Comparison of ENCODE assay signal across 8 mouse cellular contexts in the genomic region with DNA sequence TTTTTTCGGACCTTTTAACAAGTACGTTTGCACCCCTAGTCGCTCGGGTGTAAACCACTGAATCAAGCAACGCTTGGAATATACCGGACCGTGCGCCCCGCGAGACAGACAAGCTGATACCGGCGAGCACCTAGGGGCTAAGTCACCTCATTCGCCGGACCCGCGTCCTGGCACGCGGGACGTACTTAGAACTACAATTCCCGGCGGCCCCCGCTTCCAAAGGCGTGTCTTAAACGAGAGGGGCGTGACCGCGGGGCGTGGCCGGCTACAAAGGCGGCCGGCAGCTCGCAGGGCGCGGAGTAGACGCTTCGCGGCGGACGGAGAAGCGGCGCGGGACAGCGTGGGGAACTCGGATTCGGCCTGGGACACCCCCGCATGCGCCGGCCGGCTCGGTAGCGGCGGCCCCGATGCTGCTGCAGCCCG. TPM values are rescaled to one million over a fixed set of nuclear protein-coding genes. Genes with fewer than 3 reads are reported as not detected.
DNase-seq lines count a peak whose midpoint lies in the region; ATAC-seq lines count a peak whose summit lies in the region.

No protein-coding gene starts in this region.

- H3K4me1 ChIP-seq in embryonic facial prominence, embryonic 11.5 days (ENCODE audit: control insufficient read depth, insufficient read depth, low read length): peaks cover 7% of the 10 kb centered on the region
- peaks cover 75% of the 10 kb centered on the region for H3K4me1 ChIP-seq in limb, embryonic 10.5 days
- H3K4me1 ChIP-seq in midbrain, embryonic 12.5 days: peaks cover 61% of the 10 kb centered on the region

- H3K27me3 ChIP-seq in embryonic facial prominence, embryonic 11.5 days (ENCODE audit: control insufficient read depth, insufficient read depth, low read length): peaks cover 8% of the 10 kb centered on the region
- H3K27me3 ChIP-seq in limb, embryonic 10.5 days (ENCODE audit: low read depth, poor library complexity, severe bottlenecking): peaks cover 22% of the 10 kb centered on the region
- H3K27me3 ChIP-seq in midbrain, embryonic 12.5 days: peaks cover 45% of the 10 kb centered on the region

- peak overlapping the region; percentile 79 for H3K9ac ChIP-seq in embryonic facial prominence, embryonic 11.5 days (replicated peaks; ENCODE audit: low read length)
- H3K9ac ChIP-seq in midbrain, embryonic 12.5 days (replicated peaks): peak overlapping the region; percentile 76

- peak; percentile 56; the same call in 1 of the 2 replicates for ATAC-seq in embryonic facial prominence, embryonic 11.5 days (replicated peaks; ENCODE audit: insufficient number of reproducible peaks, low FRiP score, low TSS enrichment, low read depth)
- ATAC-seq in midbrain, embryonic 12.5 days (ENCODE audit: low FRiP score, low read depth): peak; percentile 79

- peak overlapping the region; percentile 57 for H3K4me3 ChIP-seq in embryonic facial prominence, embryonic 11.5 days (ENCODE audit: low read depth, low read length)
- peak overlapping the region; percentile 83 for H3K4me3 ChIP-seq in limb, embryonic 10.5 days
- peak overlapping the region; percentile 84 for H3K4me3 ChIP-seq in midbrain, embryonic 12.5 days

- peak overlapping the region; percentile 88 for H3K4me2 ChIP-seq in embryonic facial prominence, embryonic 11.5 days (ENCODE audit: low read depth, low read length)
- H3K4me2 ChIP-seq in midbrain, embryonic 12.5 days (replicated peaks): peak overlapping the region; percentile 91

- no peaks in the 10 kb centered on the region for H3K9me3 ChIP-seq in embryonic facial prominence, embryonic 11.5 days (replicated peaks; ENCODE audit: control insufficient read depth, low read length)
- no peaks in the 10 kb centered on the region for H3K9me3 ChIP-seq in limb, embryonic 10.5 days (replicated peaks)
- no peaks in the 10 kb centered on the region for H3K9me3 ChIP-seq in midbrain, embryonic 12.5 days

- no peaks in the 10 kb centered on the region for H3K36me3 ChIP-seq in embryonic facial prominence, embryonic 11.5 days (replicated peaks; ENCODE audit: control insufficient read depth, insufficient read depth, low read depth, low read length)
- H3K36me3 ChIP-seq in limb, embryonic 10.5 days: peaks cover 36% of the 10 kb centered on the region
- peaks cover 21% of the 10 kb centered on the region for H3K36me3 ChIP-seq in midbrain, embryonic 12.5 days

- WGBS in embryonic facial prominence, embryonic 11.5 days: under 1% methylated on average over 54 of the region's 54 CpGs
- WGBS in limb, embryonic 10.5 days: under 1% methylated on average over 54 of the region's 54 CpGs
- WGBS in midbrain, embryonic 12.5 days: 1% methylated on average over 39 of the region's 54 CpGs

- DNase-seq in 3134 (ENCODE audit: extremely low read depth, insufficient read length, low spot score): peak; percentile 89
- peak; percentile 94 for DNase-seq in adrenal gland, postnatal 25 days
- peak; percentile 95 for DNase-seq in embryonic facial prominence, embryonic 11.5 days (ENCODE audit: low spot score)
- peak; percentile 99 for DNase-seq in heart, adult 11 months
- DNase-seq in kidney, adult 11 months: peak; percentile 86
- DNase-seq in limb, embryonic 10.5 days (ENCODE audit: low spot score): peak; percentile 96
- peak; percentile 89 for DNase-seq in skeletal muscle tissue, adult 2 months (ENCODE audit: low read depth, low spot score)

- 0 out of 2 replicates have a peak overlapping the region, but pooled peaks have one; percentile 28 for H3K27ac ChIP-seq in embryonic facial prominence, embryonic 11.5 days (replicated peaks; ENCODE audit: low read depth, low read length)
- H3K27ac ChIP-seq in limb, embryonic 10.5 days: peak overlapping the region; percentile 89
- peak overlapping the region; percentile 79 for H3K27ac ChIP-seq in midbrain, embryonic 12.5 days (replicated peaks)

RNA-seq across cellular contexts. Expression of gene Rbm38, which starts 1.3 kb away (rescaled TPM):
- total RNA-seq in adrenal gland, postnatal 25 days (2021): 24.7 and 29.3 TPM in 2 replicates
- polyA plus RNA-seq in embryonic facial prominence, embryonic 11.5 days (2014; fragmentation: Nextera tagmentation; extraction: Ambion mirVana): 46.6 and 56.5 TPM in 2 replicates
- polyA plus RNA-seq in limb, embryonic 10.5 days (2016; fragmentation: Nextera tagmentation; extraction: Ambion mirVana): 74.1 and 97.5 TPM in 2 replicates
- polyA plus RNA-seq in midbrain, embryonic 12.5 days (2016; fragmentation: Nextera tagmentation; extraction: Ambion mirVana): 58.0 and 61.4 TPM in 2 replicates

RNA-seq across cellular contexts. Expression of gene Rae1, which starts 21.7 kb away (rescaled TPM):
- 65.9 and 80.5 TPM in 2 replicates for total RNA-seq in adrenal gland, postnatal 25 days (2021)
- polyA plus RNA-seq in embryonic facial prominence, embryonic 11.5 days (2014; fragmentation: Nextera tagmentation; extraction: Ambion mirVana): 155 and 158 TPM in 2 replicates
- 179 and 196 TPM in 2 replicates for polyA plus RNA-seq in limb, embryonic 10.5 days (2016; fragmentation: Nextera tagmentation; extraction: Ambion mirVana)
- 122 and 126 TPM in 2 replicates for polyA plus RNA-seq in midbrain, embryonic 12.5 days (2016; fragmentation: Nextera tagmentation; extraction: Ambion mirVana)

RNA-seq across cellular contexts. Expression of gene Spo11, which starts 44.1 kb away (rescaled TPM):
- not detected in 2 replicates for total RNA-seq in adrenal gland, postnatal 25 days (2021)
- polyA plus RNA-seq in embryonic facial prominence, embryonic 11.5 days (2014; fragmentation: Nextera tagmentation; extraction: Ambion mirVana): 0.94 and 1.4 TPM in 2 replicates
- polyA plus RNA-seq in limb, embryonic 10.5 days (2016; fragmentation: Nextera tagmentation; extraction: Ambion mirVana): 0.36 and 0.79 TPM in 2 replicates
- polyA plus RNA-seq in midbrain, embryonic 12.5 days (2016; fragmentation: Nextera tagmentation; extraction: Ambion mirVana): 0.59 and 0.82 TPM in 2 replicates

Comparison
In these comparisons a context has a peak if more than half of its experiments do, and no peak if none do; other contexts are left out.
1. Peak in every context shown above with its lines: DNase-seq, ATAC-seq, H3K4me3 ChIP-seq and H3K27ac ChIP-seq.
2. H3K27ac ChIP-seq: peak in every context shown above with its lines; median percentile 89 in limb, embryonic 10.5 days; 79 in midbrain, embryonic 12.5 days; 28 in embryonic facial prominence, embryonic 11.5 days.